Mouse (Mus musculus) myocyte (in vitro differentiated cells): ENCODE data around the gene Lrfn1. TPM values are rescaled to one million over a fixed set of nuclear protein-coding genes. Genes with fewer than 3 reads are reported as not detected.

ENCODE experiments used
- H3K27me3 ChIP-seq: one replicate; pipeline ENCODE4 v1.6.1; 2011; ENCODE audit not compliant: control insufficient read depth, insufficient read depth, insufficient read length
- H3K36me3 ChIP-seq: one replicate; pipeline ENCODE4 v1.6.1; 2011; ENCODE audit not compliant: control insufficient read depth, insufficient read depth
- H3K4me2 ChIP-seq: one replicate; pipeline ENCODE4 v1.6.1; 2011; ENCODE audit warnings: low read depth, control low read depth
- H3K4me3 ChIP-seq: one replicate; pipeline ENCODE4 v1.5.1; 2011; ENCODE audit warnings: mild to moderate bottlenecking, control low read depth, moderate library complexity
- H3K79me2 ChIP-seq: one replicate; pipeline ENCODE4 v1.6.1; 2011; ENCODE audit not compliant: control insufficient read depth, insufficient read depth
- H3ac ChIP-seq: one replicate; pipeline ENCODE4 v1.6.1; 2011; ENCODE audit not compliant: control insufficient read depth, insufficient read length
- CEBPB ChIP-seq: IDR thresholded peaks from 2 replicates; pipeline ENCODE4 v1.6.1; 2011; ENCODE audit warnings: mild to moderate bottlenecking, moderate library complexity; ENCODE audit not compliant: poor library complexity, insufficient read depth, severe bottlenecking
- E2F4 ChIP-seq: IDR thresholded peaks from one replicate; pipeline ENCODE4 v1.6.1; 2011; ENCODE audit warnings: mild to moderate bottlenecking, control low read depth, moderate library complexity; ENCODE audit not compliant: insufficient read depth
- MAX ChIP-seq: IDR thresholded peaks from one replicate; pipeline ENCODE4 v1.6.1; 2011; ENCODE audit warnings: low read depth, mild to moderate bottlenecking, control low read depth
- MYOD1 ChIP-seq, 3 experiments: IDR thresholded peaks; one replicate each; pipeline ENCODE4 v1.6.1; 2011; ENCODE audit warnings: control low read depth in 2 of 3, low read depth in 2 of 3, mild to moderate bottlenecking in 2 of 3, moderate library complexity in 1 of 3; ENCODE audit not compliant: insufficient read length in 2 of 3, control insufficient read depth in 1 of 3
- MYOG ChIP-seq, 3 experiments: IDR thresholded peaks; one replicate each; pipeline ENCODE4 v1.6.1; 2011; ENCODE audit warnings: control low read depth in 2 of 3, low read depth in 2 of 3, mild to moderate bottlenecking in 2 of 3; ENCODE audit not compliant: insufficient read length in 2 of 3, control insufficient read depth in 1 of 3, insufficient read depth in 1 of 3
- POLR2A ChIP-seq: IDR thresholded peaks from one replicate; pipeline ENCODE4 v1.6.1; 2011; ENCODE audit warnings: low read depth, mild to moderate bottlenecking, control low read depth, moderate library complexity; ENCODE audit not compliant: insufficient read length
- POLR2AphosphoS2 ChIP-seq: IDR thresholded peaks from one replicate; pipeline ENCODE4 v1.6.1; 2011; ENCODE audit warnings: low read depth, control low read depth; ENCODE audit not compliant: insufficient read length
- REST ChIP-seq: IDR thresholded peaks from one replicate; pipeline ENCODE4 v1.6.1; 2011; ENCODE audit warnings: mild to moderate bottlenecking, control low read depth, moderate library complexity; ENCODE audit not compliant: insufficient read depth, insufficient read length
- SRF ChIP-seq: IDR thresholded peaks from one replicate; pipeline ENCODE4 v1.6.1; 2011; ENCODE audit warnings: low read depth; ENCODE audit not compliant: control insufficient read depth, insufficient read length
- TCF12 ChIP-seq: IDR thresholded peaks from one replicate; pipeline ENCODE4 v1.6.1; 2011; ENCODE audit warnings: mild to moderate bottlenecking, control low read depth; ENCODE audit not compliant: poor library complexity, insufficient read depth, severe bottlenecking
- TCF3 ChIP-seq: IDR thresholded peaks from one replicate; pipeline ENCODE4 v1.6.1; 2011; ENCODE audit warnings: low read depth, control low read depth; ENCODE audit not compliant: insufficient read length
- USF1 ChIP-seq: IDR thresholded peaks from one replicate; pipeline ENCODE4 v1.6.1; 2011; ENCODE audit warnings: low read depth, mild to moderate bottlenecking, control low read depth, moderate library complexity
- polyA plus RNA-seq: library from polyadenylated mRNA; unstranded; fragments of >200 nt; fragmentation: generic; extraction: Trizol; gene quantifications from one replicate; pipeline ENCODE4 v1.2.1, GENCODE M21; 2012; ENCODE audit warnings: missing spikeins

The Lrfn1 gene
- not detected for polyA plus RNA-seq

DNA sequence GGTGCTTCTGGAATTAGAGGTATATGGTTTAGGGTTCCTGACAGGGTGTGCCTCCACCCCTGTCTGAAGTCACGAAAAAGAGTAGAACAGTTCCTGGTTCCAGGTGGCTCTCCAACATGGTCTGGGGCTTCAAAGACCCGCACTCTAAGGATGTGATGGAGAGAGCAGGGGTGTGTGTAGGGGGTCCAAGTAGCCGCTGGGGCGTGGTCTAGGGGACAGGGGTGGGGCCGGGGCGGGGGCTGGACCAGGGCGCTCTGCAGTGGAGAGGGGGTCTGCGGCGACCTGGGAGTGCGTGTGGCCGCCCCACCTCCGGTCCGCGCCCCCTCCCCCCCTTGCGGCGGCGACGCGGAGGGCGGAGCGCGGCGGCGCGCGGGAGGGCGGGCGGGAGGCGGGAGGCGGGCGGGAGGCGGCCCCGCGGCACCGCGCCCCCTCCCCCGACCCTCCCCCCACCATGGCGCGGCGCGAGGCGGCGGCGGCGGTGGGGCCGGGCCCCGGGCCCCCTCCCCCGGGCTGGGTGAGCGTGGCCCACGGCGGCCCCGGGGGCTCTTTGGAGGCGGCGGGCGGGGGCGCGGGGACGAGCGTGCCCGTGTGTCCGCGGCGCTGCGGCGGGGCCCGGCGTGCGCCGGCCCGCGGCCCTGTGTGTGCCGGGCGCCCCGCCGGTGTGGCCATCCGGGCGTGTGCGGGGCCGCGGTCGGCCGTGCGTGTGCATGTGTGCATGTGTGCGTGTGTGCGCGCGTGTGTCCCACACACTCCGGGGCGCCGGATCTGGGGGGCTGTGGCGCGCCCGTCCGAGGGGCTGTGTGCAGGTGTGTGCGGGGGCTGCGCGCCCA lies at the start of gene Lrfn1:
TSS of gene Lrfn1 (plus strand) at position 450 of the 830 bp plus-strand sequence.
- Histone ChIP-seq H3ac (no peak within 1 kb of the TSS), H3K27me3 (peaks cover 52% of the 10 kb centered on the region), H3K36me3 (no peaks in the 10 kb centered on the region), H3K4me3 (no peak within 1 kb of the TSS), H3K4me2 (no peak within 1 kb of the TSS), H3K79me2 (no peaks in the 10 kb centered on the region)
- TF ChIP-seq POLR2A (no peak), TCF12 (no peak)

DNA sequence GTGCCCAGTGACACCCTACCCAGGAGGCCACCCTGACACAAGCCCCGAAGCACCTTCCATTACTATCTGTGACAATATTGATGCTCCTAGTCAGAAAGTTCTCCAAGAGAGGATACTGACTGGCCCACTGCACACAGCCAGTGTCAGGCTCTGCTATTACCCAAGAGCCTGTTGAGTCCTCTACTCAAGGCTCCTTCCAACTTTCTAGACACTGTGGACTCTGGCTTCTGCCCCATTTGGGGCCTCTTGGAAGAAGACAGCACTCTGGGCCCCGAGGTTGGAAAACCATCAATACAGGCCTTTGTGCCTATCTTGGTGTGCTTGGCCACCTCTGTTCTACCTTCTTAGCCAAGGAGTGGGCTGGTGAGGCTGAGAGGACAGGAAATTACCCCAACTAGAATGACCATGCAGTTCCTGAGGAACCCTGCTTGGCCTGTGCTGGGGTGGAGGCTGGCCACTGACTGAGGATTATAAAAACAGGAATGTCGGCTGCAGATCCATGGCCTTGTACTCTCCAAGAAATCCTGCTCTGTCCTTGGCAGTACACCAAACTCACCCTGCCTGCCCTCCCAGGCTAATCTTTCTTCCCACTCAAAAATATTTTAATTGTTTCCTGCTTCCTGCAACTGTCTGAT lies 40.8 kb upstream of the Lrfn1 start:
- Histone ChIP-seq H3K27me3 (no peaks in the 10 kb centered on the region), H3ac (no peak overlapping the region), H3K4me3 (no peak overlapping the region), H3K36me3 (peaks cover 35% of the 10 kb centered on the region), H3K79me2 (no peaks in the 10 kb centered on the region), H3K4me2 (no peak overlapping the region)
- TF ChIP-seq TCF3: no peak
- TF ChIP-seq MYOD1 (IDR thresholded peaks at IDR 0.05; ENCODE audit: control insufficient read depth in 1 of 3, insufficient read length in 2 of 3, low read depth in 2 of 3): no peak
- TF ChIP-seq POLR2AphosphoS2: no peak
- no peak for TF ChIP-seq MAX
- no peak for TF ChIP-seq E2F4
- no peak for TF ChIP-seq CEBPB
- no peak for TF ChIP-seq REST
- no peak for TF ChIP-seq SRF
- no peak for TF ChIP-seq MYOG (IDR thresholded peaks at IDR 0.05; ENCODE audit: control insufficient read depth in 1 of 3, insufficient read depth in 1 of 3, insufficient read length in 2 of 3, low read depth in 2 of 3)
- TF ChIP-seq POLR2A: no peak
- TF ChIP-seq USF1: no peak
- TF ChIP-seq TCF12: no peak

DNA sequence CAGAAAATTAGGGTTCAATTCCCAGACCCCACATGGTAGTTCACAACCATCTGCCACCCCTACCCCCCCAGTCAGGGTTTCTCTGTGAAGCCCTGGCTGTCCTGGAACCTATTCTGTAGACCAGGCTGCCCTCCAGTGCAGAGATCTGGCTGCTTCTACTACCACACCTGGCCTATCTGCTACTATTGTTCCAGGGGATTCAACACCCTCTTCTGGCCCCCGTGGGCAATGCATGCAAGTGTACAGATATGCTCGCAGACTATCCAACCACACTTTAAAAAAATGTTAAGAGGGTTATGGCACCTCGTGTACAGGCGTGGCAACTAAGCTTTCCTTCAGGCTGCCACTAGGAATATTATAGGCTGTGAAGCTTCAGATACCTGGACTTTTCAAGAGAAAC lies 39.0 kb upstream of the Lrfn1 start:
- H3K4me3 ChIP-seq: no peak overlapping the region
- H3K4me2 ChIP-seq: no peak overlapping the region
- TF ChIP-seq CEBPB (no peak), E2F4 (no peak), REST (no peak)
- peaks cover 34% of the 10 kb centered on the region for H3K36me3 ChIP-seq
- no peaks in the 10 kb centered on the region for H3K27me3 ChIP-seq
- H3K79me2 ChIP-seq: no peaks in the 10 kb centered on the region
- H3ac ChIP-seq: no peak overlapping the region

DNA sequence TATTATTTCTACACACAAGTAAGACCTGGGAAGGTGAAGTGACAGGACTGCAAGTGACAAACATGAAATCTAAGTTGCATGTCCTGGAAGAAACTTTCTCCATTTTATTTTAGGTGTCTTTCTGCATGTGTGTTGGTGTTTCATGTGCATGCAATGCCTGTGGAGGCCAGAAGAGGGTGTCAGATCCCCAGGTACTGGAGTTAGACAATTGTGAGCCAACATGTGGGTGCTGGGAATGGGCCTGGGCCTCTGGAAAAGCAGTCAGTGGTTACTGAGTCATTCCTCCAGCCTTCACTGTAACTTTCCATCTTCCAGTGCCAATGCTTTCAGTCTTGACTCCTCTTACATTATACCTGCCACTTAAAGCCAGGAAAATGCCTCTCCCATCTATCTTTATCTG lies 34.4 kb upstream of the Lrfn1 start:
- TF ChIP-seq CEBPB: no peak
- no peak for TF ChIP-seq MAX
- no peak for TF ChIP-seq TCF12
- no peak for TF ChIP-seq MYOG (IDR thresholded peaks at IDR 0.05; ENCODE audit: control insufficient read depth in 1 of 3, insufficient read depth in 1 of 3, insufficient read length in 2 of 3, low read depth in 2 of 3)
- TF ChIP-seq USF1: no peak
- no peak for TF ChIP-seq E2F4
- no peak for TF ChIP-seq REST
- no peak for TF ChIP-seq POLR2A
- TF ChIP-seq POLR2AphosphoS2: no peak
- no peak for TF ChIP-seq MYOD1 (IDR thresholded peaks at IDR 0.05; ENCODE audit: control insufficient read depth in 1 of 3, insufficient read length in 2 of 3, low read depth in 2 of 3)
- TF ChIP-seq TCF3: no peak
- Histone ChIP-seq H3K4me3 (no peak overlapping the region), H3ac (no peak overlapping the region), H3K79me2 (peaks cover 6% of the 10 kb centered on the region), H3K36me3 (peaks cover 60% of the 10 kb centered on the region), H3K27me3 (no peaks in the 10 kb centered on the region), H3K4me2 (no peak overlapping the region)

DNA sequence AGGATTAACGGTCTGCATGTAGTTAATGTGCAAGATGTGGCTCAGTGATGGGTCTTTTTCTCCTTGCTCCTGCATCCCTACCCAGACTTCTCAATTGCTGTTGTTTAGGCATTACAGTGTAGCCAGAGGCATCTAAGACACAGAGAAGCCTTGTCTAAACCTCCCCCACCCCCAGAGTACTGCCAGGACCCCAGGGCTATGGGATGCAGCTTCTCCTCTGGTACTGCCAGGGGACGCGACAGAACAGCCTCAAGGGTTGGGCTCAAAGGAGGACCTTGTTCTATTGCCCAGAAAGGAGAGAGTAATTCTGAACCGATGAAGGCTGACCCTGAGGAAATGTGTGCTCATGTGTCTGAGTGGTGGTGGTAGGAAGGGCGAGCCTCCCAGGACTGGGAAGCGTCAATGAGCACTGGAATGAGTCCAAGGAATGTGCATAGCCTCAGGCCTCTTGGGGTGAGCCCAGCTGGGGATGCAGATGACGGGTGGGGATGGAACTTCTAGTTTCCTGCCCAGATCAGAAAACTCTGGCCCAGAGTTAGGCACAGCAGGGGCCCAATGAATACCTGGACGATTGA lies 33.6 kb upstream of the Lrfn1 start:
- no peak overlapping the region for H3ac ChIP-seq
- H3K79me2 ChIP-seq: peaks cover 6% of the 10 kb centered on the region
- no peak overlapping the region for H3K4me2 ChIP-seq
- no peak for TF ChIP-seq TCF12
- no peak for TF ChIP-seq E2F4
- TF ChIP-seq MYOD1 (IDR thresholded peaks at IDR 0.05; ENCODE audit: control insufficient read depth in 1 of 3, insufficient read length in 2 of 3, low read depth in 2 of 3): no peak
- TF ChIP-seq USF1: no peak
- H3K36me3 ChIP-seq: peaks cover 64% of the 10 kb centered on the region
- H3K4me3 ChIP-seq: no peak overlapping the region
- no peaks in the 10 kb centered on the region for H3K27me3 ChIP-seq
